Mouse (Mus musculus) hindbrain, embryonic 14.5 days (tissue): ENCODE data around the gene Rassf5. TPM values are rescaled to one million over a fixed set of nuclear protein-coding genes. Genes with fewer than 3 reads are reported as not detected.

ENCODE experiments used
- ATAC-seq: fragments of 200-750 bp; cut with Nextera tagmentation; 2 replicates; pipeline ENCODE4 v1.8.0; 2017; ENCODE audit warnings: moderate number of reproducible peaks, mild to moderate bottlenecking, moderate TSS enrichment, moderate library complexity; ENCODE audit not compliant: low FRiP score
- DNase-seq: peaks from one replicate; pipeline ENCODE4 v3.0.0-alpha.2; 2015; ENCODE audit warnings: low spot score
- H3K27ac ChIP-seq: fragments of 300-500 bp; sonication (generic); 2 replicates; pipeline ENCODE4 v1.5.1; 2014; ENCODE audit warnings: mild to moderate bottlenecking, moderate library complexity
- H3K27me3 ChIP-seq: fragments of 300-500 bp; sonication (generic); 2 replicates; pipeline ENCODE4 v1.6.1; 2014; ENCODE audit warnings: mild to moderate bottlenecking, low read length, mixed read lengths; ENCODE audit not compliant: control insufficient read depth, insufficient read depth
- H3K36me3 ChIP-seq: fragments of 300-500 bp; sonication (generic); replicated peaks from 2 replicates; pipeline ENCODE4 v1.6.1; 2014; ENCODE audit not compliant: control insufficient read depth, insufficient read depth
- H3K4me1 ChIP-seq: fragments of 300-500 bp; sonication (generic); replicated peaks from 2 replicates; pipeline ENCODE4 v1.6.1; 2014; ENCODE audit warnings: antibody characterized with exemption, low read length, mixed read lengths; ENCODE audit not compliant: control insufficient read depth, insufficient read depth
- H3K4me2 ChIP-seq: fragments of 300-500 bp; sonication (generic); replicated peaks from 2 replicates; pipeline ENCODE4 v1.6.1; 2014; ENCODE audit warnings: mild to moderate bottlenecking, moderate library complexity
- H3K4me3 ChIP-seq: fragments of 300-500 bp; sonication (generic); replicated peaks from 2 replicates; pipeline ENCODE4 v1.5.1; 2014; ENCODE audit warnings: mild to moderate bottlenecking, low read length
- H3K9ac ChIP-seq: fragments of 300-500 bp; sonication (generic); 2 replicates; pipeline ENCODE4 v1.6.1; 2014
- H3K9me3 ChIP-seq: fragments of 300-500 bp; sonication (generic); 2 replicates; pipeline ENCODE4 v1.6.1; 2016; ENCODE audit warnings: low read length; ENCODE audit not compliant: control insufficient read depth
- WGBS: fragments of 180-500 bp; shearing (Covaris S2); extraction: QIAGEN DNeasy Blood & Tissue Kit; methylation state at CpG from one replicate; pipeline ENCODE4 v1.1.7; 2014; 5-methylcytosine and 5-hydroxymethylcytosine counted together
- polyA plus RNA-seq: library from polyadenylated mRNA; unstranded; fragments of >200 nt; fragmentation: Nextera tagmentation; extraction: Ambion mirVana; gene quantifications from 2 replicates; pipeline ENCODE4 v1.2.1, GENCODE M21; 2014

The Rassf5 gene
- polyA plus RNA-seq, 1 experiment from 2014 or later, result 4.0 TPM

- Histone ChIP-seq H3K36me3 (peaks cover 83% of the 10 kb centered on the region), H3K4me1 (no peaks in the 10 kb centered on the region)
- no peak for ATAC-seq
These were observed 67.8 kb downstream of the Rassf5 start for GRCm38 (mm10) chr1:131177249-131177648.

GRCm38 (mm10) chr1:131175819-131176218, 69.2 kb downstream of the Rassf5 start:
- Histone ChIP-seq H3K9me3 (no peaks in the 10 kb centered on the region), H3K9ac (no peak overlapping the region), H3K27ac (no peak overlapping the region), H3K27me3 (no peaks in the 10 kb centered on the region), H3K36me3 (peaks cover 94% of the 10 kb centered on the region), H3K4me2 (no peak overlapping the region), H3K4me1 (no peaks in the 10 kb centered on the region), H3K4me3 (no peak overlapping the region)
- ATAC-seq (no peak), DNase-seq (no peak)
- WGBS, result 96% methylated on average over 8 of the region's 8 CpGs

More at GRCm38 (mm10) chr1:131177249-131177648, 67.8 kb downstream of the Rassf5 start:
- Histone ChIP-seq H3K9me3 (no peaks in the 10 kb centered on the region), H3K4me2 (no peak overlapping the region), H3K4me3 (no peak overlapping the region), H3K27ac (no peak overlapping the region), H3K27me3 (no peaks in the 10 kb centered on the region), H3K9ac (no peak overlapping the region)
- DNase-seq, result no peak
- WGBS, result 67% methylated on average over 4 of the region's 4 CpGs

DNA sequence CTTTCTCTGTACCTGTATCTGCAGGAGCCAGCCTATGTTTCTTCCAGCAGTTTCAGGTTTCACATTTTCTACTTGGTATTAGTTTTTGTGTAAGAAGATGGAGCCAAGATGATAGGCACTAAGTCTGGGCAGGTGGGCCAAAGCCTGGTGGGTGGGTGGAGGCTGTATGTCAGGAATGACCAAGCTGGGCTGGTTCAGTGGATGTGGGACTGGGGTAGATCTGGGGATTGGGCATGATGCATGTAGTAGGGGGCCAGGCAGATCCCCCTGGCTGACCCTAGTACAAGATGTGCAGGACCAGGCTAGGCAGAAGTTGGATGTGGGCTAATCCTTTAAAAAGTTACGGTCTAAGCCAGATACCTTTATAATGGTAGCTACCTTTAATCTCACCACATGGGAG, 69.9 kb downstream of the Rassf5 start:
- 95% methylated on average over 1 of the region's 1 CpGs for WGBS

GRCm38 (mm10) chr1:131174299-131174861, 70.7 kb downstream of the Rassf5 start:
- no peak overlapping the region for H3K27ac ChIP-seq
- no peak overlapping the region for H3K4me3 ChIP-seq
- ATAC-seq (no peak), DNase-seq (no peak)
- 91% methylated on average over 12 of the region's 12 CpGs for WGBS
- peaks cover 94% of the 10 kb centered on the region for H3K36me3 ChIP-seq
- H3K4me2 ChIP-seq, result no peak overlapping the region
- no peak overlapping the region for H3K9ac ChIP-seq
- no peaks in the 10 kb centered on the region for H3K27me3 ChIP-seq
- H3K9me3 ChIP-seq, result no peaks in the 10 kb centered on the region
- no peaks in the 10 kb centered on the region for H3K4me1 ChIP-seq

More for the DNA sequence above, 69.9 kb downstream of the Rassf5 start:
- no peaks in the 10 kb centered on the region for H3K9me3 ChIP-seq
- H3K27me3 ChIP-seq, result no peaks in the 10 kb centered on the region
- peaks cover 94% of the 10 kb centered on the region for H3K36me3 ChIP-seq
- H3K4me3 ChIP-seq, result no peak overlapping the region
- DNase-seq (no peak), ATAC-seq (no peak)
- no peak overlapping the region for H3K9ac ChIP-seq
- no peaks in the 10 kb centered on the region for H3K4me1 ChIP-seq
- H3K27ac ChIP-seq, result no peak overlapping the region
- H3K4me2 ChIP-seq, result no peak overlapping the region

- WGBS, result 88% methylated on average over 6 of the region's 6 CpGs
- no peak for DNase-seq
- Histone ChIP-seq H3K27ac (no peak overlapping the region), H3K9me3 (no peaks in the 10 kb centered on the region), H3K4me2 (no peak overlapping the region), H3K4me3 (no peak overlapping the region), H3K4me1 (no peaks in the 10 kb centered on the region), H3K36me3 (peaks cover 99% of the 10 kb centered on the region), H3K9ac (no peak overlapping the region), H3K27me3 (no peaks in the 10 kb centered on the region)
- ATAC-seq, result no peak
These were observed 71.2 kb downstream of the Rassf5 start for GRCm38 (mm10) chr1:131173809-131174208.

DNA sequence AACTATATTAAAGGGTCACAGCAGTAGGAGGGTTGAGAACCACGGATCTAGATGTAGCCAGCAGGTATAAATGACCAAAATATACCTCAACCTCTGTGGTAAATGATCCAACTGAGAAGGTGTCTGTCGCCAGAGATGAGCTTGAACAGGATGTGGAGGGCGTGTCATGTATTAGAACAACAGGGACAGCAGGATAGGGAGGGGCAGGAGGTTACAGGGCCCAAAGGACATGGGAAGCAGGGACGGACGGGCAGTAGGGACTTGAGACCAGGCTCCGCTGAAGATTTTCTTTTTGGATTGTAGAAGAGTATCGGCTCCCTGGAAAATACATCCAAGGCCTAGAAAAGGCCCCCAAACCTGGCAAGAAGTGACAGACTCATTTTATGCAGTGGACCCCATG, 72.1 kb downstream of the Rassf5 start:
- Histone ChIP-seq H3K36me3 (peaks cover 99% of the 10 kb centered on the region), H3K27ac (no peak overlapping the region), H3K4me3 (no peak overlapping the region), H3K9ac (no peak overlapping the region), H3K27me3 (no peaks in the 10 kb centered on the region), H3K9me3 (no peaks in the 10 kb centered on the region), H3K4me2 (no peak overlapping the region), H3K4me1 (no peaks in the 10 kb centered on the region)
- no peak for ATAC-seq
- 91% methylated on average over 7 of the region's 7 CpGs for WGBS
- no peak for DNase-seq

- no peak for DNase-seq
- no peaks in the 10 kb centered on the region for H3K9me3 ChIP-seq
- H3K4me1 ChIP-seq, result no peaks in the 10 kb centered on the region
- H3K9ac ChIP-seq, result no peak overlapping the region
- peaks cover 96% of the 10 kb centered on the region for H3K36me3 ChIP-seq
- H3K27me3 ChIP-seq, result no peaks in the 10 kb centered on the region
- 95% methylated on average over 10 of the region's 10 CpGs for WGBS
- ATAC-seq, result no peak
- no peak overlapping the region for H3K4me3 ChIP-seq
- H3K4me2 ChIP-seq, result no peak overlapping the region
- no peak overlapping the region for H3K27ac ChIP-seq
These were observed 77.4 kb downstream of the Rassf5 start for GRCm38 (mm10) chr1:131167612-131168011.

DNA sequence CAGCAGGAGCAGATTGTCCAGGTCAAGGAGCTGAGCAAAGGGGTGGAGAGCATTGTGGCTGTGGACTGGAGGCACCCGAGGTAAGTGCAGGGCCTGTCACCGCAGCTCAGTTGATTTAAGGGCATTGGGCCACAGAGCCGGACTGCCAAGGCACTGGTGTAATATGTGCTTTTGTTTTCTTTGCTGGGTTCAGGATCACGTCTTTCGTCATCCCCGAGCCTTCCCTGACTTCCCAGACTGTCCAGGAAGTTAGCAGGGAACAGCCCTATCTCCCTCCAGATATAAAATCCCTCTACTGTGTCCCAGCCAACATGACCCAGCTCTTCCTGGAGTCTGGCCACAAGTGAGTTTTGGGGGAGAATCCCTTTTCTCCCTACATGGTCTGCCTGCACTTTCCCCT, 80.6 kb downstream of the Rassf5 start:
- no peak overlapping the region for H3K27ac ChIP-seq
- H3K36me3 ChIP-seq, result peaks cover 87% of the 10 kb centered on the region
- no peak overlapping the region for H3K9ac ChIP-seq
- 96% methylated on average over 6 of the region's 6 CpGs for WGBS
- H3K9me3 ChIP-seq, result no peaks in the 10 kb centered on the region
- ATAC-seq (no peak), DNase-seq (no peak)
- no peak overlapping the region for H3K4me3 ChIP-seq
- H3K4me2 ChIP-seq, result no peak overlapping the region
- H3K4me1 ChIP-seq, result no peaks in the 10 kb centered on the region
- H3K27me3 ChIP-seq, result no peaks in the 10 kb centered on the region

GRCm38 (mm10) chr1:131161091-131161490, 84.0 kb downstream of the Rassf5 start:
- no peak for ATAC-seq
- no peak overlapping the region for H3K4me2 ChIP-seq
- no peak overlapping the region for H3K4me3 ChIP-seq
- no peaks in the 10 kb centered on the region for H3K27me3 ChIP-seq
- H3K36me3 ChIP-seq, result peaks cover 67% of the 10 kb centered on the region
- no peak for DNase-seq
- H3K4me1 ChIP-seq, result no peaks in the 10 kb centered on the region
- H3K27ac ChIP-seq, result no peak overlapping the region
- 89% methylated on average over 11 of the region's 11 CpGs for WGBS
- no peaks in the 10 kb centered on the region for H3K9me3 ChIP-seq
- H3K9ac ChIP-seq, result no peak overlapping the region
